Mouse (Mus musculus) brain, embryonic 14.5 days (tissue): ENCODE results near the gene Nexn.

Experiments used
- CTCF ChIP-seq: fragments of 200-500 bp; IDR thresholded peaks from 2 replicates; pipeline ENCODE4 v1.5.1; 2012; ENCODE audit warnings: inconsistent platforms, mild to moderate bottlenecking, moderate library complexity, borderline replicate concordance; ENCODE audit not compliant: insufficient read depth, insufficient read length; ENCODE audit errors: extremely low read depth
- POLR2A ChIP-seq: fragments of 200-500 bp; IDR thresholded peaks from 2 replicates; pipeline ENCODE4 v1.6.1; 2012; ENCODE audit warnings: mild to moderate bottlenecking, inconsistent platforms, borderline replicate concordance; ENCODE audit not compliant: poor library complexity, insufficient read depth, insufficient read length, severe bottlenecking; ENCODE audit errors: extremely low read depth

DNA sequence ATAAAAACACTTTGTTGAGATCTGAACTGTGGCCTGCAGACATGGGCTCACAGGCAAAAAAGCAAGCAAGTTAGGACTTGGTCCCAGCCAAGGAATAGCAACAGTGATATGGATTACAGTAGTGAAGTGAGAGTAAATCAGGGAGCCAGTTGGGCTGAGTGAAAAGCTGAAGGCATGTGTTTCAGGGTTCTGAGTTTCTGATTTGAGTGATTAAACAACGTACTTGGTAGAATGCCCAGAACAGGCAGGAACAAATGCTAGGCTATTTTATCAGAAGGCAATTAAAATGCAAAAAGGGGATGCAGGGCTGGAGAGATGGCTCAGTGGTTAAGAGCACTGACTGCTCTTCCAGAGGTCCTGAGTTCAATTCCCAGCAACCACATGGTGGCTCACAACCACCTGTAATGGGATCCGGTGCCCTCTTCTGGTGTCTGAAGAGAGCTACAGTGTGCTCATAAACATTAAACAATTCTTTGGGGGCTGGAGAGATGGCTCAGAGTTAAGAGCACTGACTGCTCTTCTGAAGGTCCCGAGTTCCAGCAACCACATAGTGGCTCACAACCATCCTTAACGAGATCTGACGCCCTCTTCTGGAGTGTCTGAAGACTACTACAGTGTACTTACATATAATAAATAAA is 20.8 kb downstream of the Nexn start:
- TF ChIP-seq POLR2A: no peak
- no peak for TF ChIP-seq CTCF
